Mouse (Mus musculus): ENCODE results near the gene Spo11.

DNA sequence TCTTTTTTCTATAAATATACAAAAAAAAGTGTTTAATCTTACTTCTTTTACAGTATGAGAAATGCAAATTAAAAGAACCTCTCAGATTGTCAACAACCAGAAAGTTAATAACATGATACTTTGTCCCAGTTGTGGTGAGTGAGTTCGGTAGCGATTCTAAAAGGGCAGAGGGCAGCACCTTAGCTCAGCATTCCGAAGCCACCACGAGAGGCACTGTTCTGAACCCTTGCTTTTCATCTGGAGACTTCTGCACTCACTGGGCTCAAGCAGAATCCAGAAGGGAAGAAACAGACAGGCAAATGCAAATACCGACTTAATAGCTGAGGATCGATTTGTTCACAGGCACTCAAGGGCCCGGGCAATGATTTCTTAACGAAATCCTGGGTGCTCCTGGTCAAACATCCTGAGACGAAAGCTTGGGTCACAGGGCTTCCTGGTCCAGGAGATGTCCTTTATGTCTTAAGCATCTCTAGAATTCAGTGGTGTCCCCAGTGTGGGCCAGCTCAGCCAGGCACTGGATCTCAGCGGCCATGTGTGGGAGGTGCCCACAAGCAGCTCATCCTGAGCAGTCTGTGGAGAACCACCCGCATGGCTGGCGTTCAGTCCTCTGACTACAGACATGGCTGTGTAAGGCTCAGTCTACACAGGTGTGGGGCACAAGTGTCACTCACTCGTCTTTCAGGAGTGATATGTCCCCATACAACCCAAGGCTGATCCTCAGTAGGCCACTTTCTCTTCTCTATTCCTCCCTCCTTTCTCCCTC, 18.3 kb upstream of the Spo11 start:
- TF ChIP-seq GATA1 (IDR thresholded peaks at IDR 0.05; ENCODE audit: borderline replicate concordance, low read length) (no peak), FLI1 (IDR thresholded peaks at IDR 0.05; ENCODE audit: low read length) (no peak)
